Mouse (Mus musculus): Measurements from ENCODE around the gene Adam8.

- TF ChIP-seq CTCF (IDR thresholded peaks at IDR 0.05; ENCODE audit: low read depth, low read length), result no peak
- no peak for TF ChIP-seq POLR2A (IDR thresholded peaks at IDR 0.05; ENCODE audit: borderline replicate concordance, low read depth, low read length)
These were observed 34.9 kb downstream of the Adam8 start for GRCm38 (mm10) chr7:139957437-139957836.

Data from bone marrow macrophage, adult 2 months (primary cell).